22 mouse cellular contexts compared by ENCODE assay signal in genomic region chr3:9065892-9066291, GRCm38 (mm10).
DNase-seq lines count a peak whose midpoint lies in the region; ATAC-seq and TF ChIP-seq lines count a peak whose summit lies in the region.
"Had no signal": no experiment of that assay in that cellular context is flagged by ENCODE, and none has a peak within 500 bp of the region (broad histone marks: within the 10 kb centered on the region; RNA-seq: fewer than 3 reads in every experiment).

No protein-coding gene starts in this region.

- TF ChIP-seq CTCF in hindbrain, postnatal 0 days (IDR thresholded peaks at IDR 0.05; ENCODE audit: low read depth) = no peak
- no peak for TF ChIP-seq CTCF in CH12.LX (conservative IDR thresholded peaks at IDR 0.05 in 1 of 2, IDR thresholded peaks at IDR 0.05 in 1 of 2; ENCODE audit: low read depth in 2 of 2, low read length in 2 of 2)

- in situ Hi-C loops in CH12.LX (cut with MboI; ENCODE audit: low pct_ligation_motif_present, low pct_unique_long_range_greater_than_20kb, low sequenced_read_pairs) = loop anchor here (25.0 kb wide), 1 partner anchor 479 kb away; no protein-coding TSS in a partner anchor

- H3K27ac ChIP-seq in hindbrain, postnatal 0 days = no peak overlapping the region
- no peak overlapping the region for H3K27ac ChIP-seq in hindbrain, embryonic 16.5 days (ENCODE audit: low read depth, low read length)
- no peak overlapping the region for H3K27ac ChIP-seq in CH12.LX (ENCODE audit: insufficient read depth, low read depth)
- H3K27ac ChIP-seq: embryonic facial prominence, embryonic 12.5 days; embryonic facial prominence, embryonic 15.5 days; forebrain, embryonic 13.5 days; hindbrain, embryonic 14.5 days; intestine, embryonic 15.5 days had no signal

- no peak overlapping the region for H3K4me3 ChIP-seq in hindbrain, postnatal 0 days (ENCODE audit: low read length)
- no peak overlapping the region for H3K4me3 ChIP-seq in hindbrain, embryonic 16.5 days (ENCODE audit: low read length)
- no peak overlapping the region for H3K4me3 ChIP-seq in CH12.LX (replicated peaks in 1 of 3; ENCODE audit: low read depth in 2 of 3, low read length in 2 of 3, poor library complexity in 1 of 3)
- H3K4me3 ChIP-seq: embryonic facial prominence, embryonic 12.5 days; embryonic facial prominence, embryonic 15.5 days; forebrain, embryonic 13.5 days; intestine, embryonic 15.5 days had no signal

- dilution Hi-C loops in CH12.LX (cut with MboI; ENCODE audit: extremely low pct_ligation_motif_present, extremely low pct_unique_long_range_greater_than_20kb, low sequenced_read_pairs) = no loop called here

- TF ChIP-seq EP300 in CH12.LX (IDR thresholded peaks at IDR 0.05; ENCODE audit: low read length) = no peak

- H3K4me2 ChIP-seq in hindbrain, postnatal 0 days (ENCODE audit: low read depth, low read length) = no peak overlapping the region
- H3K4me2 ChIP-seq in hindbrain, embryonic 16.5 days (ENCODE audit: low read length) = no peak overlapping the region
- peak overlapping the region; percentile 42; the same call in 1 of the 2 replicates for H3K4me2 ChIP-seq in CH12.LX (ENCODE audit: insufficient read depth, low read depth, poor library complexity, severe bottlenecking)
- H3K4me2 ChIP-seq: embryonic facial prominence, embryonic 12.5 days; embryonic facial prominence, embryonic 15.5 days; forebrain, embryonic 13.5 days; heart, embryonic 11.5 days; hindbrain, embryonic 14.5 days; intestine, embryonic 15.5 days had no signal

- no peaks in the 10 kb centered on the region for H3K79me2 ChIP-seq in CH12.LX (replicated peaks; ENCODE audit: control insufficient read depth, extremely low read depth, insufficient read depth, poor library complexity, severe bottlenecking)

- no peak for TF ChIP-seq POLR2A in CH12.LX (IDR thresholded peaks at IDR 0.05; ENCODE audit: low read depth, low read length)

- no peak for ATAC-seq in hindbrain, postnatal 0 days
- ATAC-seq in hindbrain, embryonic 16.5 days = no peak
- ATAC-seq: intestine, embryonic 15.5 days had no signal

- WGBS in hindbrain, postnatal 0 days = 67% methylated on average over 5 of the region's 5 CpGs
- WGBS in hindbrain, embryonic 16.5 days = 74% methylated on average over 5 of the region's 5 CpGs

- H3K9me3 ChIP-seq in hindbrain, postnatal 0 days (ENCODE audit: low read length) = no peaks in the 10 kb centered on the region
- H3K9me3 ChIP-seq in hindbrain, embryonic 16.5 days (ENCODE audit: control insufficient read depth, low read length) = no peaks in the 10 kb centered on the region
- H3K9me3 ChIP-seq in CH12.LX (replicated peaks; ENCODE audit: low read length) = no peaks in the 10 kb centered on the region
- H3K9me3 ChIP-seq: embryonic facial prominence, embryonic 12.5 days; embryonic facial prominence, embryonic 15.5 days; forebrain, embryonic 13.5 days; intestine, embryonic 15.5 days had no signal

- no peaks in the 10 kb centered on the region for H3K36me3 ChIP-seq in hindbrain, postnatal 0 days (ENCODE audit: insufficient read depth, low read length)
- no peaks in the 10 kb centered on the region for H3K36me3 ChIP-seq in hindbrain, embryonic 16.5 days (ENCODE audit: control insufficient read depth, insufficient read depth, low read length)
- no peaks in the 10 kb centered on the region for H3K36me3 ChIP-seq in CH12.LX (replicated peaks in 1 of 2; ENCODE audit: control insufficient read depth in 1 of 2, insufficient read depth in 1 of 2, low read length in 1 of 2)
- H3K36me3 ChIP-seq: embryonic facial prominence, embryonic 12.5 days; embryonic facial prominence, embryonic 15.5 days; intestine, embryonic 15.5 days had no signal

- H3K27me3 ChIP-seq in hindbrain, postnatal 0 days (ENCODE audit: insufficient read depth, low read length) = no peaks in the 10 kb centered on the region
- no peaks in the 10 kb centered on the region for H3K27me3 ChIP-seq in hindbrain, embryonic 16.5 days (replicated peaks; ENCODE audit: control insufficient read depth, insufficient read depth, low read length)
- H3K27me3 ChIP-seq in CH12.LX (replicated peaks) = no peaks in the 10 kb centered on the region
- H3K27me3 ChIP-seq: embryonic facial prominence, embryonic 12.5 days; embryonic facial prominence, embryonic 15.5 days; forebrain, embryonic 13.5 days; intestine, embryonic 15.5 days had no signal

- H3K4me1 ChIP-seq in hindbrain, postnatal 0 days (ENCODE audit: insufficient read depth, low read length) = no peaks in the 10 kb centered on the region
- no peaks in the 10 kb centered on the region for H3K4me1 ChIP-seq in hindbrain, embryonic 16.5 days (ENCODE audit: control insufficient read depth, insufficient read depth, low read depth, low read length)
- peaks cover 3 to 5% of the 10 kb centered on the region in 2 experiments; a peak in 3 of 4 replicates for H3K4me1 ChIP-seq in CH12.LX (ENCODE audit: control insufficient read depth in 1 of 2, insufficient read depth in 2 of 2)
- H3K4me1 ChIP-seq: embryonic facial prominence, embryonic 12.5 days; forebrain, embryonic 13.5 days; intestine, embryonic 15.5 days had no signal

- DNase-seq in heart, adult 11 months = peak; percentile 85
- DNase-seq in heart, postnatal 4 days = no peak
- peak; percentile 15 for DNase-seq in hindbrain, postnatal 0 days (ENCODE audit: low spot score)
- DNase-seq in lung, postnatal 36 days = peak; percentile 39
- no peak for DNase-seq in lung, postnatal 10 days
- no peak for DNase-seq in CH12.LX (ENCODE audit: extremely low read depth)
- DNase-seq: adrenal gland, adult 2 months; adrenal gland, postnatal 14 days; B cell, adult 2 months; cerebellum, adult 11 months; cerebellum, adult 2 months; cerebellum, adult 9-11 months; cerebellum, postnatal 25 days; gastrocnemius, postnatal 10 days; gastrocnemius, postnatal 36 days had no signal

- no peak overlapping the region for H3K9ac ChIP-seq in hindbrain, postnatal 0 days (replicated peaks; ENCODE audit: low read length)
- H3K9ac ChIP-seq in hindbrain, embryonic 16.5 days (ENCODE audit: low read depth, low read length) = no peak overlapping the region
- H3K9ac ChIP-seq in CH12.LX (ENCODE audit: insufficient read depth, low read depth) = no peak overlapping the region
- H3K9ac ChIP-seq: embryonic facial prominence, embryonic 12.5 days; embryonic facial prominence, embryonic 15.5 days; forebrain, embryonic 13.5 days; hindbrain, embryonic 14.5 days; intestine, embryonic 15.5 days had no signal

- TF ChIP-seq RAD21 in CH12.LX (IDR thresholded peaks at IDR 0.05; ENCODE audit: low read depth, low read length) = no peak

TF ChIP-seq in CH12.LX, 34 proteins besides CTCF, POLR2A, EP300 and RAD21:
- TF ChIP-seq ELF1 (IDR thresholded peaks at IDR 0.05; ENCODE audit: low read depth, low read length) = no peak
- no peak for TF ChIP-seq IRF4 (IDR thresholded peaks at IDR 0.05; ENCODE audit: low read depth, low read length)
- no peak for TF ChIP-seq MAZ (IDR thresholded peaks at IDR 0.05; ENCODE audit: low read depth, low read length)
- TF ChIP-seq JUN (IDR thresholded peaks at IDR 0.05; ENCODE audit: insufficient read depth, low read depth, low read length) = no peak
- no peak for TF ChIP-seq CHD2 (IDR thresholded peaks at IDR 0.05; ENCODE audit: low read length)
- TF ChIP-seq ETS1 (conservative IDR thresholded peaks at IDR 0.05; ENCODE audit: low read depth, low read length) = no peak
- no peak for TF ChIP-seq RCOR1 (conservative IDR thresholded peaks at IDR 0.05; ENCODE audit: low read depth, low read length)
- TF ChIP-seq TCF12 (IDR thresholded peaks at IDR 0.05; ENCODE audit: low read depth, low read length) = no peak
- TF ChIP-seq HCFC1 (IDR thresholded peaks at IDR 0.05; ENCODE audit: low read depth, low read length) = no peak
- TF ChIP-seq USF1 (IDR thresholded peaks at IDR 0.05; ENCODE audit: low read depth, low read length) = no peak
- TF ChIP-seq MXI1 (IDR thresholded peaks at IDR 0.05; ENCODE audit: low read depth, low read length) = no peak
- no peak for TF ChIP-seq UBTF (IDR thresholded peaks at IDR 0.05; ENCODE audit: low read depth, low read length)
- no peak for TF ChIP-seq SMC3 (IDR thresholded peaks at IDR 0.05; ENCODE audit: low read depth, low read length)
- TF ChIP-seq ZNF384 (IDR thresholded peaks at IDR 0.05; ENCODE audit: low read depth, low read length) = no peak

Comparison
In these comparisons a context has a peak if more than half of its experiments do, and no peak if none do; other contexts are left out.
1. DNase-seq: peak in heart, adult 11 months (single experiment), hindbrain, postnatal 0 days (single experiment) and lung, postnatal 36 days (single experiment); none in heart, postnatal 4 days (single experiment), lung, postnatal 10 days (single experiment) and CH12.LX (single experiment).